Mouse (Mus musculus): ENCODE data around the gene Fmo5. TPM values are rescaled to one million over a fixed set of nuclear protein-coding genes. Genes with fewer than 3 reads are reported as not detected.
A peak's percentile ranks its signal among the peaks of the same experiment; 100 is the strongest.

The Fmo5 gene
- 3.2 and 4.4 TPM in 2 replicates for polyA plus RNA-seq (2015; fragmentation: Nextera tagmentation; extraction: Ambion mirVana)

DNA sequence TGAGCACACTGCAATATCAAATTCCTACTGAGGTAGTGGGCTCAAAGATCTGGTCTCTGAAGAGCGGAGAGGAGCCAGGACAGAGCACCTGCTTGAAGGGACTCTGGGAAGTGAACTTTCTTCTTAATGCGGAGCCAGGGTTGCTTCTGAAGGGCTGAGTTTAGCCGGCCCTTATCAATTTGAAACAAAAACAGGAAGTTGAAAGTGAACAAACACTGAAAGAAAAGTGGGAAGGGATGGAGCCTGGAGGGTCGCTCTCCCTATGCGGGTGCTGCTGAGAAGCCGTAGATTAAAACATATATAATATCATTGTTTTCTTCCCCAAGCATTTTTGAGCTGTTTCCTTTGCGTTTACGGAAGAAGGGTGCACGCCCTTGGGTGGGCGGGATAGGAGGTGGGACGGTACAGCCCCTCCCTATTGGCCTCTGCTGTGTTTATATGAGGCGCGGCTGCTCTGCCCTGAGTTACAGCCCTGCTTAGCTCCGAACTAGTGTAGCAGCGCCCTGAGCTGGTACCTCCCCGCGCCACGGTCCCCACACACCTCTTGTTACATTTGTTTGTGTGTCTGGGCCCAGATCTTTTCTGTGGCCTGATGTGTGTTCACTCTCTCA, at the start of gene Fmo5:
Gene Fmo5, plus strand, starts transcription at position 414 of the 611 bp plus-strand sequence.
- Histone ChIP-seq H3K4me1 (peaks cover 10% of the 10 kb centered on the region), H3K4me3 (peak within 1 kb of the TSS; percentile 59), H3K9ac (peak within 1 kb of the TSS; percentile 76), H3K4me2 (peak within 1 kb of the TSS; percentile 78), H3K36me3 (no peaks in the 10 kb centered on the region), H3K9me3 (no peaks in the 10 kb centered on the region), H3K27me3 (replicated peaks) (no peaks in the 10 kb centered on the region), H3K27ac (replicated peaks) (peak within 1 kb of the TSS; percentile 13; the same call in 1 of the 2 replicates)
- 1% methylated on average over 18 of the region's 18 CpGs for WGBS
- peak; percentile 83; the same call in 1 of the 2 replicates for ATAC-seq (ENCODE audit: extremely low read depth, insufficient number of reproducible peaks, low FRiP score, low TSS enrichment)

DNA sequence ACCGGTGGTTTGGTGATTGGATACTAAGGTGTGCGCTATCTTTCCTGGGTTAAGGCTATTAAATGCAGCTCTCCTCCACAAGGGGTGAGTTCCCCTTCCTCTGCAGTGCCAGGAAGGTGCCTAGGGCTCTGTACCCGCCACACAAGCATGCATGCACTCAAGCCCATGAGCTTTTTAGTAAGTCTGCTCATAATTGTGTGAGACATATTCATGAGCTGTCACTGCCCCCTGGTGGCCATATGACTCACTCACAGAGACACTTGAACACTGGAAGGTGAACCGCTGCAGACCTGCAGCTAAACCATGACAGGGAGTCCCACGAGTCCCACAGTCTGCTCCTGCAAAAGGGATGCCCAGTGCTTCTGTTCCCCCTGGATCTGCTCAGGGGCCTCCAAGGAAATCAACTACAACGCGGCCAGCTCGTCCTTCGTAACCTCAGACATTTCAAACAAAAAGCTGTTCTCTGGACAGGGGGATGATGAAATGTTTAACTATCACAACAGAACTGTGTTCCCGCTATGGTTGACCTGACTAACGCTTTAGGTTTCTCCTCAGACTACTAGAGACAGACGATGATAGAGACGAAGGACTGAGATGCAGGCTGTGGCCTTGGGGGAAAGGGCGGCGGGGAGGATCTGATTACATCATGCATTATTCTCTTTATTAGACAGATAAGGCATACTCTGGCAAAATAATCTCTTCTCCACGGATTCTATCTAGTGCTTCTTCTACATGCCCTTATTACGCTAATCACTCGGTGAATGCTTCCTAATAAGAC, 43.0 kb upstream of the Fmo5 start:
- Histone ChIP-seq H3K4me2 (no peak overlapping the region), H3K27me3 (replicated peaks) (no peaks in the 10 kb centered on the region), H3K36me3 (peaks cover 77% of the 10 kb centered on the region), H3K27ac (replicated peaks) (no peak overlapping the region), H3K9me3 (no peaks in the 10 kb centered on the region), H3K4me3 (no peak overlapping the region), H3K9ac (no peak overlapping the region), H3K4me1 (no peaks in the 10 kb centered on the region)
- ATAC-seq (ENCODE audit: extremely low read depth, insufficient number of reproducible peaks, low FRiP score, low TSS enrichment): no peak
- 68% methylated on average over 18 of the region's 18 CpGs for WGBS

DNA sequence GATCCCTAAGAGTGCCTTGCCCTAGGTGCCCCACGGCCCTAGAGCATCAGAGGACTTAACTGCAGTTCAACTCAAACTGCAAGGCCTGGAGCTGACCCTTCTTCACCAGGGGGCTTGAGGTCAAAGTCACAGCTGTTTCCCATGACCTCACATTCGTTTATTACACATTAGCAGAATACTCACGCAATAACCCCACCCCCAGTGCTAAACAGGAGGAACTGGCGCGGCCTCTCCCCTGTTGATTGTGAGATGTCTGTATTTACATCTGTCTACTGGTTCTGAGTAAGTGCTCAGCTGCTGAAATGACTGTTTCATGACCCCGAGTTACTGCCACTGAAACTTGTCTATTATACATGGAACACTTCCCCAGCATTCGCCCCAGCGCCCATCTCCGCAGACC, 40.9 kb upstream of the Fmo5 start:
- H3K4me1 ChIP-seq: no peaks in the 10 kb centered on the region
- H3K9ac ChIP-seq: no peak overlapping the region
- no peak overlapping the region for H3K4me2 ChIP-seq
- H3K36me3 ChIP-seq: peaks cover 73% of the 10 kb centered on the region
- H3K9me3 ChIP-seq: no peaks in the 10 kb centered on the region
- no peak overlapping the region for H3K27ac ChIP-seq (replicated peaks)
- no peak overlapping the region for H3K4me3 ChIP-seq
- 82% methylated on average over 9 of the region's 9 CpGs for WGBS
- H3K27me3 ChIP-seq (replicated peaks): no peaks in the 10 kb centered on the region
- no peak for ATAC-seq (ENCODE audit: extremely low read depth, insufficient number of reproducible peaks, low FRiP score, low TSS enrichment)

DNA sequence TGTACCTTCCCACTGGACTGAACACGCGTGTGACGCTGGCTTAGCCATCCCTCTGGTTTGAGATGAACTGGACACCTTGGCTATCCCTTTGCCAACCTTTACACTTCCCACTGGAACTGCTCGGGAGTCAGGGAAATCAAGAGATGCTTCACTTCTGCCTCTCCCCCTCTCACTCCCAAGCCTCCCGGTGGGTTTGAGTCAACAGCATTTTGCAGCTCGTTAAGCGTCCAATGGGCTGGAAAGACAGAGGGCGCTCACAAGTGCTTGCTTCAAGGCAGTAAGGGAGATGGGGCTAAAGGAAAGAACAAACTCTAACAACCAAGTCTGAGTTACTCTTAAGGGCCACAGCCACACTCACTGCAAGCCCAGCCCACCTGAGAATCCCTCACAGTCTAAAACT, 37.9 kb upstream of the Fmo5 start:
- no peaks in the 10 kb centered on the region for H3K9me3 ChIP-seq
- no peak overlapping the region for H3K4me2 ChIP-seq
- H3K36me3 ChIP-seq: peaks cover 72% of the 10 kb centered on the region
- H3K4me1 ChIP-seq: no peaks in the 10 kb centered on the region
- no peak for ATAC-seq (ENCODE audit: extremely low read depth, insufficient number of reproducible peaks, low FRiP score, low TSS enrichment)
- WGBS: 65% methylated on average over 8 of the region's 8 CpGs
- no peak overlapping the region for H3K27ac ChIP-seq (replicated peaks)
- no peaks in the 10 kb centered on the region for H3K27me3 ChIP-seq (replicated peaks)
- H3K9ac ChIP-seq: no peak overlapping the region
- no peak overlapping the region for H3K4me3 ChIP-seq

DNA sequence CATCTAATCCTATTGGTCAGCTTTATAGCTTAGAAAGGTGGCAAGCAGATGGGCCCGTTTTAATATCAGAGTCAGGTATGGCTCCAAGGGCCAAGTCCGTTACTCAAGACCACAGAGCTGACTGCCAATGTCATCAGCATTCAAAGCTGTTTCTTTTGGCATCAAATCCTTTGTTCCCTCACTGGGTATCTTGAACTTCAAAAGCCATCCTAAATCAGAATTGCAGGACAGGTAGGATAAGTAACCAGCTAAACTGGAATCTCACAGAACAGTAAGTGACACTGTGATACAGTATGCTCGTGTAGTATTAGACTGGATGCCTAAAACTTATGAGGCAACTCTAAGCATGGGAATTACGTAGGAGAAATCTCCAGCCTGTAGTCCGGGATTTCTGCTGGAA, 35.5 kb upstream of the Fmo5 start:
- no peaks in the 10 kb centered on the region for H3K27me3 ChIP-seq (replicated peaks)
- WGBS: 87% methylated on average over 5 of the region's 5 CpGs
- no peak for ATAC-seq (ENCODE audit: extremely low read depth, insufficient number of reproducible peaks, low FRiP score, low TSS enrichment)
- no peaks in the 10 kb centered on the region for H3K9me3 ChIP-seq
- H3K4me2 ChIP-seq: no peak overlapping the region
- no peak overlapping the region for H3K4me3 ChIP-seq
- H3K36me3 ChIP-seq: peaks cover 64% of the 10 kb centered on the region
- H3K27ac ChIP-seq (replicated peaks): no peak overlapping the region
- H3K4me1 ChIP-seq: peaks cover 7% of the 10 kb centered on the region; the same call in 1 of the 2 replicates
- no peak overlapping the region for H3K9ac ChIP-seq

DNA sequence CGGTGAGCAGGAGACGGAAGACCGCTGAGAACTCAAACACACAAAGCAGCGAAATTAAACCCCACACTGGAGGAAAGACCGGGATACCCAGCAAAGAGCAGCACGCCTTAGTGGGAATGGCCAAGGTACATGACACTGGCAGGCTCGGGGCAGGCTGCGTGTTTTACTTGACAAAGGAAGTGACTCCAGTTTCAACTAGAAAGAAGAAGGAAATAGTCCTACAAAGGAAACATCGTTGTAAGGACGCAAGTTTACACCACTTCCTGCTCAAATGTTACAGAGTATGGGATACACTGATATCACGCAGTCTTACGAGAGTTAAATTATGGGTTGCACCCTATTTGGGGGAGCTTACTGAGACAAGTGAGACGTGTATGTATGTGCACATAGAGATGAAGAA, 34.5 kb upstream of the Fmo5 start:
- Histone ChIP-seq H3K4me1 (peaks cover 7% of the 10 kb centered on the region; the same call in 1 of the 2 replicates), H3K27ac (replicated peaks) (no peak overlapping the region), H3K27me3 (replicated peaks) (no peaks in the 10 kb centered on the region), H3K9me3 (no peaks in the 10 kb centered on the region), H3K9ac (no peak overlapping the region), H3K4me2 (no peak overlapping the region), H3K4me3 (no peak overlapping the region), H3K36me3 (peaks cover 58% of the 10 kb centered on the region)
- 81% methylated on average over 13 of the region's 13 CpGs for WGBS
- no peak for ATAC-seq (ENCODE audit: extremely low read depth, insufficient number of reproducible peaks, low FRiP score, low TSS enrichment)

DNA sequence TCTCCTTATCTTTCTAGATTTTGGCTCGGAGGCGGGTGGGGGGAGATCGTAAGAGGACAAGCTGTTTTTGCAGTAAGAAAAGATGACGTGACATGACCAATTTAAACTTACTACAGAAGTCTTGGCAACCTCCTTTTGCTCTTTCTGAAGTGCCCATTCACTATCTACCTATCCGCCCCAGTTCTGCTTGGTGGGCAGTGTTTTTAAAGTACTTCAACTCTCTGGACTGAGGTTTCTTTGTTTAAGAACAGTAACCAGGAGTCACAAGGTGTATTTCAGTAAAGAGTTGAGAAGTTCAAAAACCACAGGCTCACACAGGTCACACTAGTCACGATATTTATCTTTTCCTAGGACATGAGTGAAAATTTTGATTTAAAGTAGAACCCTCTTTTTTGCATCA, 33.5 kb upstream of the Fmo5 start:
- H3K4me3 ChIP-seq: no peak overlapping the region
- 71% methylated on average over 6 of the region's 6 CpGs for WGBS
- H3K9ac ChIP-seq: no peak overlapping the region
- no peaks in the 10 kb centered on the region for H3K9me3 ChIP-seq
- ATAC-seq (ENCODE audit: extremely low read depth, insufficient number of reproducible peaks, low FRiP score, low TSS enrichment): no peak
- H3K27me3 ChIP-seq (replicated peaks): no peaks in the 10 kb centered on the region
- H3K4me2 ChIP-seq: no peak overlapping the region
- peaks cover 7% of the 10 kb centered on the region; the same call in 1 of the 2 replicates for H3K4me1 ChIP-seq
- no peak overlapping the region for H3K27ac ChIP-seq (replicated peaks)
- H3K36me3 ChIP-seq: peaks cover 55% of the 10 kb centered on the region

DNA sequence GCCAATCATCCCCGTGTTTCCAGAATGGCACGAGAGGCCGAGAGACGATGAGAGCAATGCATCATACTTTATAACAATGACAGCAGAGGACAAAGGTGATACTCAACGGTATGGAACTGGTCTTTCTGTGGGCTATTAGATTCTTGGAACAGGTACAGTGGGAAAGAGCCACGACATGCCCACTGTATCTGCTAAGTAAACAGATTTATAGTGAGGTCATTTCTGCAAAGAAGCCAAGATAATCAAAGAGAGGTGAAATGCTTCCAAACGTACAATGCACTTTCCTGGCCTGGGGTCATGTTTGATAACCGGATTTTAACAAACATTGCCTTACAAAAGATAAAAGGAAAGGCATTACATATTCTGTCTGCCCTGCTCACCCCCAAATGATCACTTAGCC, 31.8 kb upstream of the Fmo5 start:
- peaks cover 58% of the 10 kb centered on the region for H3K36me3 ChIP-seq
- 64% methylated on average over 8 of the region's 8 CpGs for WGBS
- no peak for ATAC-seq (ENCODE audit: extremely low read depth, insufficient number of reproducible peaks, low FRiP score, low TSS enrichment)

DNA sequence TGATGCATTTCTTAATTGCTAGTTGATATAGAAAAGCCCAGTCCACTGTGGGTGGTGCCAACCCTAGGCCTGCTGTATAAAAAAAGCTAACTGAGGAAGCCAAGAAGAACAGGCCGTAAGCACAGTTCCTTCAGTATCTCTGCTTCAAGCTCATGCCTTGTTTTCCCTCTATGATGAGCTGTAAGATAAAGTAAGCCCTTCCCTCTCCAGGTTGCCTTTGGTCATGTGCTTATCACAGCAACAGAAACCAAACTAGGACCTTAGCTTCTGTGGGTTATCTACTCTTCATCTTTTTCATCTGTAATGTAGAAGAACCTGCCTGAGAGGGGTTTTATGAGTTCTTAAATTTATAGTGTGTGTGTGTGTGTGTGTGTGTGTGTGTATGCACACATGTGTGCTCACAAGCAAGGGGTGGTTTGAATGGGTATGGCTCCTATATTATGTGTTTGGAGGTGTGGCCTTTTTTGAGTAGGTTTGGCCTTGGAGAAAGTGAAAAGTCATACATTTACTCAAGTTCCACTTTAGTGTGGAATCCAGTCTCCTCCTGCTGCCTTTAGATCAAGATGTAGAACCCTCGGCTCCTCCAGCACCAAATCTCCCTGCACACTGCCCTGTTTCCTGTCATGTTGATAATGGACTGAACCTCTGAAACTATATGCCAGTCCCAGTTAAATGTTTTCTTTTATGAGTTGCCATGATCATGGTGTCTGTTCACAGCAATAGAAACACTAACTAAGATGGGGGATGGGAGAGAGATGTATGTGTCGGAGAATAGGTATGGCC, 28.4 kb upstream of the Fmo5 start:
- ATAC-seq (ENCODE audit: extremely low read depth, insufficient number of reproducible peaks, low FRiP score, low TSS enrichment): no peak
- H3K4me1 ChIP-seq: peaks cover 7% of the 10 kb centered on the region; the same call in 1 of the 2 replicates
- 77% methylated on average over 3 of the region's 3 CpGs for WGBS
- no peak overlapping the region for H3K4me3 ChIP-seq
- H3K4me2 ChIP-seq: no peak overlapping the region
- H3K9ac ChIP-seq: no peak overlapping the region
- H3K27me3 ChIP-seq (replicated peaks): no peaks in the 10 kb centered on the region
- no peak overlapping the region for H3K27ac ChIP-seq (replicated peaks)
- no peaks in the 10 kb centered on the region for H3K9me3 ChIP-seq
- peaks cover 59% of the 10 kb centered on the region for H3K36me3 ChIP-seq

More for the DNA sequence above, 31.8 kb upstream of the Fmo5 start:
- Histone ChIP-seq H3K4me3 (no peak overlapping the region), H3K27ac (replicated peaks) (no peak overlapping the region), H3K27me3 (replicated peaks) (no peaks in the 10 kb centered on the region), H3K9ac (no peak overlapping the region), H3K4me2 (no peak overlapping the region), H3K9me3 (no peaks in the 10 kb centered on the region), H3K4me1 (peaks cover 7% of the 10 kb centered on the region; the same call in 1 of the 2 replicates)

DNA sequence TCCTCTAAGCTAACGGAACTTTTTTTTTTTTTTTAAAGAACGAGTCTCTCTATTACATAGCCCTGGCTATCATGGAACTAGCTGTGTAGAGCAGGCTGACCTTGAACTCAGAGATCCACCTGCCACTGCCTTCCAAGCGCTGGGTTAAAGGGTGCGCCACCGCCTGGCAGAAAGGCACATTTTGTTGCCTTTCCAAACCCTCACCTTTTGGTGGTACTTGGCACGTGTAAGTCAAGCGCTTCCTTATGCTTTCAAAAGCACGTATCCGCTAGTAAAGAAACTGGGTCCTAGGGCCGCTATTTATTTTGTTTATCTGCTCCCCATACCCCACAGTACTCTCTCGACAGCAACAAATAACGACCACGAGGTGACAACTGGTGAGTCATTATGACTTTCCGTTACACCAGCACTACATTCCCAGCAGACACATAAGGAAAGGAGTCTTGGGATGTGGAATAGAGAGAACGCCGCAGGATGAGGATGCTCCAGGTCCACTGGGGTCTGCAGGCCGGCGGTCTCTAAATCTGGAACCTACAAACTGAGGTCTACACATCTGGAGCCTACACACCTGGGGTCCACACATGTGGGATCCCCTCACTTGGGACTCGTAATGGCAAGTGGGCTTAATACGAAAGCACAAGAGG, 19.3 kb upstream of the Fmo5 start:
- Histone ChIP-seq H3K4me3 (peak overlapping the region; percentile 84), H3K27ac (replicated peaks) (peak overlapping the region; percentile 94), H3K4me1 (peaks cover 13% of the 10 kb centered on the region), H3K9ac (peak overlapping the region; percentile 89), H3K4me2 (peak overlapping the region; percentile 84), H3K27me3 (replicated peaks) (no peaks in the 10 kb centered on the region; the same call in 1 of the 2 replicates), H3K36me3 (0 out of 2 replicates have a peak, but pooled peaks cover 2% of the 10 kb centered on the region), H3K9me3 (no peaks in the 10 kb centered on the region)
- 3% methylated on average over 20 of the region's 20 CpGs for WGBS
- no peak for ATAC-seq (ENCODE audit: extremely low read depth, insufficient number of reproducible peaks, low FRiP score, low TSS enrichment)

All from heart, embryonic 13.5 days (tissue).